Mouse (Mus musculus) testis, adult 2 months (tissue): ENCODE data around the gene Entpd1.

Experiments
- CTCF ChIP-seq: fragments of 200-500 bp; IDR thresholded peaks from 2 replicates; pipeline ENCODE4 v1.5.1; 2012; ENCODE audit warnings: low read depth, mild to moderate bottlenecking, inconsistent platforms, low read length, moderate library complexity; ENCODE audit not compliant: control insufficient read depth, insufficient read depth, insufficient replicate concordance
- POLR2A ChIP-seq: fragments of 200-500 bp; IDR thresholded peaks from 2 replicates; pipeline ENCODE4 v1.6.1; 2012; ENCODE audit warnings: low read depth, mild to moderate bottlenecking, inconsistent platforms, low read length, moderate library complexity; ENCODE audit not compliant: control insufficient read depth

- TF ChIP-seq CTCF (peak; percentile 66; the same call in 1 of the 2 replicates), POLR2A (no peak)
Observed at GRCm38 (mm10) chr19:40754311-40754710, 142.1 kb downstream of the Entpd1 start.
